Mouse (Mus musculus): ENCODE data around the gene Arl11. TPM values are rescaled to one million over a fixed set of nuclear protein-coding genes. Genes with fewer than 3 reads are reported as not detected.

Arl11 gene
- total RNA-seq (2021): under 1 TPM; 0.83 to 0.96 TPM
- long read RNA-seq, experiment 1: 0 reads
- long read RNA-seq, experiment 2: 0 reads

GRCm38 (mm10) chr14:61309593-61309992, at the start of gene Arl11:
Gene Arl11, plus strand, starts transcription at chr14:61309753.
- intact Hi-C loops (cut with DNase I): no loop called here
- peak in 1 of 2 experiments; percentile 18 for DNase-seq

GRCm38 (mm10) chr14:61267908-61268475, 41.6 kb upstream of the Arl11 start:
- intact Hi-C loops (cut with DNase I): no loop called here
- DNase-seq: peak; percentile 28 to 69

- no peak for DNase-seq
- intact Hi-C loops (cut with DNase I): no loop called here
Measured at GRCm38 (mm10) chr14:61274414-61275198, 34.9 kb upstream of the Arl11 start.

- peak; percentile 41 to 70 for DNase-seq
- intact Hi-C loops (cut with DNase I): no loop called here
Measured at GRCm38 (mm10) chr14:61277285-61277684, 32.3 kb upstream of the Arl11 start.

- intact Hi-C loops (cut with DNase I): no loop called here
Measured at GRCm38 (mm10) chr14:61278676-61279300, 30.8 kb upstream of the Arl11 start.

GRCm38 (mm10) chr14:61288606-61289286, 20.8 kb upstream of the Arl11 start:
- no peak for DNase-seq
- intact Hi-C loops (cut with DNase I): no loop called here

More at GRCm38 (mm10) chr14:61278676-61279300, 30.8 kb upstream of the Arl11 start:
- no peak for DNase-seq

- peak; percentile 13 to 27 for DNase-seq
- intact Hi-C loops (cut with DNase I): loop anchor here (10.0 kb wide), 1 partner anchor 176 kb away; no protein-coding TSS in a partner anchor
Measured at GRCm38 (mm10) chr14:61290664-61291063, 18.9 kb upstream of the Arl11 start.

GRCm38 (mm10) chr14:61293884-61294737, 15.4 kb upstream of the Arl11 start:
- intact Hi-C loops (cut with DNase I): loop anchor here (1.0 to 10.0 kb wide), 3 partner anchors 52 to 495 kb away; no protein-coding TSS in a partner anchor
- DNase-seq: peak; percentile 60 to 79

- intact Hi-C loops (cut with DNase I): loop anchor here (1.0 to 10.0 kb wide), 3 partner anchors 52 to 496 kb away; no protein-coding TSS in a partner anchor
- DNase-seq: peak; percentile 35 to 71
Measured at GRCm38 (mm10) chr14:61294738-61295079, 14.8 kb upstream of the Arl11 start.

GRCm38 (mm10) chr14:61299810-61300209, 9.7 kb upstream of the Arl11 start:
- DNase-seq: no peak
- intact Hi-C loops (cut with DNase I): loop anchor here (10.0 kb wide), 1 partner anchor 185 kb away; no protein-coding TSS in a partner anchor

GRCm38 (mm10) chr14:61301323-61301722, 8.2 kb upstream of the Arl11 start:
- intact Hi-C loops (cut with DNase I): no loop called here
- DNase-seq: no peak

GRCm38 (mm10) chr14:61302428-61302827, 7.1 kb upstream of the Arl11 start:
- intact Hi-C loops (cut with DNase I): no loop called here

GRCm38 (mm10) chr14:61303969-61304609, 5.5 kb upstream of the Arl11 start:
- DNase-seq: no peak
- intact Hi-C loops (cut with DNase I): no loop called here

More at GRCm38 (mm10) chr14:61302428-61302827, 7.1 kb upstream of the Arl11 start:
- no peak for DNase-seq

GRCm38 (mm10) chr14:61310036-61310772, 651 bp downstream of the Arl11 start:
- intact Hi-C loops (cut with DNase I): loop anchor here (1.0 kb wide), 1 partner anchor 18 kb away; no protein-coding TSS in a partner anchor
- DNase-seq: no peak

GRCm38 (mm10) chr14:61310963-61311362, 1.4 kb downstream of the Arl11 start:
- intact Hi-C loops (cut with DNase I): loop anchor here (1.0 kb wide), 1 partner anchor 19 kb away; no protein-coding TSS in a partner anchor
- DNase-seq: peak; percentile 19 to 50

- DNase-seq: peak; percentile 33 to 56
- intact Hi-C loops (cut with DNase I): no loop called here
Measured at GRCm38 (mm10) chr14:61316861-61317260, 7.3 kb downstream of the Arl11 start.

GRCm38 (mm10) chr14:61320765-61321164, 11.2 kb downstream of the Arl11 start:
- no peak for DNase-seq
- intact Hi-C loops (cut with DNase I): no loop called here

- intact Hi-C loops (cut with DNase I): no loop called here
- no peak for DNase-seq
Measured at GRCm38 (mm10) chr14:61321200-61321599, 11.6 kb downstream of the Arl11 start.
